Mouse (Mus musculus): ENCODE results near the gene Mpp3.

DNA sequence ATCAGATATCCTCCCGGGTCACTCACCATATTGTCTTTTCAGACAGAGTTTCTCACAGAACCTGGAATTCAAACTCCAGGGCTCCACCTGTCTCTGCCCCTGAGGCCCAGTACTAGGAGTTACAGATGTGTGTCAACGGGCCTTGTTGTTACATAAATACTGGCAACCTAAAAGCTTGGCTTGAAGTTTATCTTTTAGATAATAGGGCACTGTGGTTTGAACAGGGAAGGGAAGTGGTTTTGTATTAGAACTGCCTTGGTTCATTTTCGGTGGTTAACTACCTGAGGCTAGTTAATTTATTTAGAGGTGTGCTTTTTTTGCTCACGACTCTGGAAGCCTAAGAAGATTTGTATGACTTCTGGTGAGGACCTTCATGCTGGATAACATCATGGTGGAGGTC lies 74.8 kb downstream of the Mpp3 start:
- TF ChIP-seq CTCF (IDR thresholded peaks at IDR 0.05; ENCODE audit: insufficient read depth, low read depth, low read length) (no peak), POLR2A (IDR thresholded peaks at IDR 0.05; ENCODE audit: insufficient read depth, low read depth, low read length) (no peak)

All from olfactory bulb, adult 2 months (tissue).